Mouse (Mus musculus): Measurements from ENCODE around the gene Hand2.

The Hand2 gene

DNA sequence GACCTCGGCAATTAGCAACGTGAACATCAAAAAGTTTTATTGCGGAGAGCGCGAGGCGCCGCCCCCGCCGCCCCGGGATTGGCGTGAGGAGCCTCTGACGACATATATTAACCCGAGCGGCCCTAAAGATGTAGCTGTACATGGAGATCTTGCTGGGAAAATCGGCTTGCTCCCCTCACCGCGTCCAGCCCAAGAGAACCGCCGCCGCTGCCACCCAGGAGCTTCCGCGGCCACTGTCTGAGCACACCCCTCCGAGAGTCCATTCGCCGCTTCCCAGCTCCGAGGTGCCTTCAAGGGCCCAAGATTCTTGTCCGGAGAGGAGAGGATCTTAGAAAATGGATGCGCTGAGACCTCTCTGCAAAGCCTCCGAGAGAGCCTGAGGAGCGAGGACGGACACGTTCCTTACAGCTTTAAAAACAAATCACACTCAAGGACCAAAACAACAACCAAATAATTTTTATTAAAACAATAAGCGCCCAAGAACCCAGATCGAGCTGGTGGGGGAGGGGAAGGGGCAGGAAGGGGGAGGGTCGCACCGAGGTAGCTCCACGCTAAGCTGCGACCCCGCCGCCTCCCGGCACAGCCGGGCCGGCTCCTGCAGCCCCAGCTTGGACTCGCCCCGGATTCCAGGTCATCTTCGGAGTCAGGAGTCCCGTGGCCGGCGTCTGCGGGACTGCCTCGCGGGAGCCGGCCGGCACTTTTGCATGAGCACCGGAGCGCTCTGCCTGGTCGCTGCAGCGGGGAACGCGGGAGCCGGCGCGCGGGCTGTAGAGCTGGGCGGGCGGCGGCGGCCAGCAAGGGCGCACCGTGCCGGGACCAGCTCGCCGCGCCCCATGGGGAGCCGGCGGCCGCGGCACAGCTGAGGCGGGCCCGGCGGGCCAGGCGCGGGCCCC is at the start of gene Hand2:
Gene Hand2 (plus strand): TSS at position 133 of the 893 bp plus-strand sequence.
- DNase-seq (ENCODE audit: low spot score) = no peak

DNA sequence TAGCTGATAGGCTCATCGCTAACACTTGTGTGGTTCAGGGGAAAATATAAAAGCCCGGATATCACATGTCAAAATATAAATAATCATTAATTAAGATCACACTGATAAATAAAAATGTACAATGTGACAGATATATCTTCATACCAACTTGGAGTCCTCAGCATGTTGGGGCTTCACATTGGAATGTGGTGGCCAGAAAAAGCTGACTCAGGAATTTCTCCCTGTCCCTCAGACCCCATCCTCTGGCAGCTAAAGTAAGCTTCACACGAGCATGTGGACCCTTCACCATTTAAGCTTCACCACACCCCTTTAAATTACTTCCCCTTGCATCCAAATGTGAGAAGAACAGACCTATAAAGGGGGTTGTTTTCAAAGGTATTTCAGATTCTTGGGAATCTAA is 47.7 kb upstream of the Hand2 start:
- no peak for DNase-seq (ENCODE audit: low spot score)

DNA sequence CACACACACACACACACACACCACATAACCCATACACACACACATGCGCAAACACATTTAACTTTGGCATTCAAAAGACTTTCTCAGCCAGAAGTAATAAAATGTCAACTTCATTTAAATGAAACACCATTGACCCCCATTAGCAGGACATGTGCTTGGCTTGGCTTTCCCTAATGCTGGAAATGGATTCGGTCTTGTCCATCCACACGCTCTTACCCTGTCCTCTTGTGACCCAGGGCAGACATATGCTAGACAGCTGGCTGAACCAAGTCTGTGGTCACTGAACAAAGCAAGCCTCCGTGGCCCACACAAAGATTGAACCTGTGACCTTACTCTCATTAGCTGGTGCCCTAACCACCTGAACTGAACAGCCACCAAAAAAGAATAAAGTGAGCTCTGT is 27.3 kb upstream of the Hand2 start:
- no peak for DNase-seq (ENCODE audit: low spot score)

DNA sequence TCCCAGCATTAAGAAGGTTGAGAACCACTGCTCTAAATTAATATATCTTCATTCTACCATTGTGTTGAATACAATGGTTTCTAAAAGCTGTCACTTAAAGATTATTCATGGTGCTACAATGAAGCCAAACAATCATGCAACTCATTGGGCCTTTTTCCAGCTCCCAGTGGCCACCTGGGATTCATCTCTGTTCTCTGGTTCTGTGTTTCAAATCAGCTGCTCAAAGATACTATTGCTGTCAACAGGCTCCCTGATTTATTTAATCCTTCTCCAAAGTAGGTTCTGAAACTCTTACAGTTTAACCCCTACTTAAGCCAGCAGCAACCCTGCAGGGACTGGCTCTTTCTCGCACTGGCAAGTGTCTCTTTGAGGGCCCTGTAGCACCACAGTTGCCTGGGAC is 17.3 kb upstream of the Hand2 start:
- DNase-seq (ENCODE audit: low spot score) = no peak

DNA sequence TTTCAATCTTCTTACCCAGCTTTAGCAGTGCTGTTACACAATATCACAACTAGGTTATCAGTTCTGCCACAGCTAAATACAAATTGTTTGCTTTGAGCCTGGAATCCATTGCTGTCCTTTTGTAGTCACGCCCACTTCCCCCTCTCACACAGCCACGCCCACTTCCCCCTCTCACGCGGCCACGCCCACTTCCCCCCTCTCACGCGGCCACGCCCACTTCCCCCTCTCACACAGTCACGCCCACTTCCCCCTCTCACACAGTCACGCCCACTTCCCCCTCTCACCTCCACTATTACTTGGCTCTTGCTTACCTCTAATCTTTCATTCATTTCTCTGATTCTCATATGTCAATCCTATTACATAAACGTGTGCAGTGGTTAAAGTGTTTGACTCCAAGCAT is 15.8 kb upstream of the Hand2 start:
- DNase-seq (ENCODE audit: low spot score) = no peak

DNA sequence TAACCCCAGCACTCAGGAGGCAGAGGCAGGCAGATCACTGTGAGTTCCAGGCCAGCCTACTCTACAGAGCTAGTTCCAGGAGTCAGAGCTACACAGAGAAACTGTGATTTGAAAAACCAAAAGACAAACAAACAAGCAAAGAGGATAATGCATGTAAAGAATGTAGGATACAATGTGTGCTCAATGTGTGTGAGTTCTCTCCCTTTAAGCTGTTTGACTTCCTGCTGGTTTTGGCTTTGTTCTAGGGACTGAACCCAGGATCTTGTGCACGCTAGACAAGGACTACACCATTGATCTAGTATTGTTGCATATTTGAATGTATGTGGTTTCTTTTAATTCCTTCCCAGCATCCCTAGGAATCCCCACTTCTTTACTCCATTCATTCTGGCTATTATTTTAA is 14.3 kb upstream of the Hand2 start:
- no peak for DNase-seq (ENCODE audit: low spot score)

DNA sequence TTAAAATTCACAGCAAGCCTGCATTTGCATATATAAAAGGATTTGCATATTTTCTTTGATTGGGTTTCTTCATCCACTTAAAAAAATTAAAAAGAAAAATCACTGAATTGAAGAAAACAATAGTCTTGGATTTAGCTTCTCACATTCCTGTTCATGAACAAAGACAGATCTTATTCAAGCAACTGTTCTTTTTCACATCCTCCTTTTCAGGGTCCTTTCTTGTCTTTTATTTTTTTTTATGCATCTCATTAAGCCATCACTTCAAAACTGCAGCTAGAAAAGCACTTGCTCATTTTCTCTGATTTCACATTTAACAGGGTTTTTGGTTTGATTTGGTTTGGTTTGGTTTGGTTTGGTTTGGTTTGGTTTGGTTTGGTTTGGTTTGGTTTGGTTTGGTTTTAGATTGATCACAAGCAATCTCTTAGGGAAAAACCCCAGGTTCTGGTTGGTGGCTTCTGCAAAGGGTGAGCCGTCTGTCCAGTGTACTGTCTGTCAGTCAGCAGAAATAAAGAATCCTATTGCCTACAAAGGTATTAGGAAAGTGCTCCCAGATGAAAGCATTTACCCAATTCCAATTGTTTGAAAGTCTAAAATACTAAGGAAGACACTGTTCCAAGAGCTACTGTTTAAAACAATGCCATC is 10.8 kb upstream of the Hand2 start:
- no peak for DNase-seq (ENCODE audit: low spot score)

DNA sequence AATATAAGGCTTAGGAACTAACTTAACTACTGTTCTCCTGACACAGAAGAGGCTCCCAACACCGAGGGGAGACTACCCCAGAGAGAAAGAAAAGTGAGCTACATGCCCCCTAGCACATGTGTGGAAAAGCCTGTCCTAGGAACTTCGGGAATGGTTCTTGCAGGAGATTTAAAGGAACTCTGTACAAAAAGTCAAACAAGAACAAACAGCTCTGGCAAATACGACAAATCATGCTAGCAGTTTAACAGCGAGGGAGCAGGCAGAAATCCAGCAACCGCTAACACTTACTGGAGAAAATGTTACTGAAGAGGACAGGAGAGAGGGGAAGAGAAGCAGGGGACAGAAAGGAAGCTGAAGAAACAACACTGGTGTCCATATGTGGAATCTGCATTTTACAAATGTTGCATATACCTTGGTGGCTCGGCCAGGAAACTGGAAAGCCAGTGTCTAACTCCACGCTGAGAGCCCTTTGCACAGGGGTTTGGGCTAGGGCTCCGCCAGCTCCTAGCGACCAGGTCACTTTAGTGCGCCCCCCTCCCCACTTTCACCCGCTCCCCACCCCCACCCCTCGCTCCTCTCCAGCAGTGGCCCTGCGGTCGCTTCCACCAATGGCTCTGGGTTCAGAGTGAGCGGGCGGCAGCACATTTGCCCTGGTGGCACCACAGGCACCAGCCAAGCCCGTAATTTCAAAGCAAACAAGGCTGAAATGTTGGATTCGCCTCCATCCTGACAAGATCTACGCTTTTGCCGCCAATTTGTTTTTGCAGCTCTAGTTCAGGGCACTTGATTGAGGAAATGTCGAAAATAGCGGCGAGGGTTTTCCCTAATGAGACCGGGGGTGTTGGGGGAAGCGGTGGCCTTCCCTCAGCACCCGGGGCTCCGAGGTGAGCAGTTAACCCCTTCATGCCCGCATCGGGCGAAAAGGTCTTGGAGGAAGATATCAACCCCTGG is 8.5 kb upstream of the Hand2 start:
- DNase-seq (ENCODE audit: low spot score) = no peak

DNA sequence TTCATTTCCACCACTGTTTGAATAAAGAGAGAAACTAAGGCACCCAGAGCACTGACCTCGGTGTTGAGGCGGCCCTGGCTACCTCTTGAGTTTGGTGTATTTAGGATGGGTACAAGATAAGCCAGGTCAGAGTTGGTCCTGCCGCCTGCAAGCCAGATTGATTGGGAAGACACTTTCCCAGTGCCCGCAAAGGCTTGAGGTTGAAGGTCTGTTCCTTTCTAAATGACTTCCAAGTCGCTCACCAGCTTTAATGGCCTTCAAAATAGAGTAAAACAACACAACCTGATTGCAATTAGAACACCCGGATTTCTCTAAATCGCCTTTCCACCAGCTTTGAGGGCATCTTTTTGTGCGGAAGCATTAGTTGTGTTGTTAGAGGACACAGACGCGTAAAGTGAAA is 7.2 kb upstream of the Hand2 start:
- no peak for DNase-seq (ENCODE audit: low spot score)

DNA sequence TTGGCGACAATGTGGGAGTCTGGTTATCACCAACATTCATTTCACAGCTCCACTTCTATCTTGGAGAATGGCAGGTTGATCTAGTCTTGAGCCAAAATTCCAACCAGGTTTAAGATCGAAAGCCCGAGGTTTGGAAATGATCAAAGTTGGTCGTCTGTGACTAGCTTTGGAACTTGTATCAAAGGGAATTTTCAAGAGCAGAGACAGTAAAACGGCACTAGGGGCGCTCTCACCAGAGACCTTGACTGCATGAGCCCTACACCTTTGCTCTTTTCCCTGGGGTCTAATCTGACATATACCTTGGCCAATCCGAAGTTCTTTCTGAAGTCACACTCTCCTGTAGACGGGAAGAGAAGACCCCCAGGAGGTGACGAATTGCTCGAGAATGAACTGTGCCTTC is 6.6 kb upstream of the Hand2 start:
- DNase-seq (ENCODE audit: low spot score) = no peak

DNA sequence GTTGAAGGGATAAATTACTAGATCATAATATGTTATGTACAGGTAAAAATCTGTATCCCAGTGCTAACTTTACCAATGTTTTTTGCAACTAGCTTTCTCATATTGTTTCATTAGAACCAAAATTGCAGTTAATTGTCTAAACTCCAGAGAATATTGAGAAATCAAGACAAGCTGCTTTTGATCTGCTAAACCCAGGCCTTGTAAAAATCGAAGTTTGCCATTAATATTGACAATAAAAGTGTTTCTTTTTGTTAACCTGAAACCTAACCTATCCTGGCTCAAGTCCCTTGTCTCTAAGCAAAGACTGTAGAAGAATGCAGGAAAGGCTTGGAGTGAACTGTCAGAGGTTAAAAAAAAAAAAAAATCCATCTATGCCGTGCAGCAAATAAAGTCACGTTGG is 5.3 kb upstream of the Hand2 start:
- no peak for DNase-seq (ENCODE audit: low spot score)

DNA sequence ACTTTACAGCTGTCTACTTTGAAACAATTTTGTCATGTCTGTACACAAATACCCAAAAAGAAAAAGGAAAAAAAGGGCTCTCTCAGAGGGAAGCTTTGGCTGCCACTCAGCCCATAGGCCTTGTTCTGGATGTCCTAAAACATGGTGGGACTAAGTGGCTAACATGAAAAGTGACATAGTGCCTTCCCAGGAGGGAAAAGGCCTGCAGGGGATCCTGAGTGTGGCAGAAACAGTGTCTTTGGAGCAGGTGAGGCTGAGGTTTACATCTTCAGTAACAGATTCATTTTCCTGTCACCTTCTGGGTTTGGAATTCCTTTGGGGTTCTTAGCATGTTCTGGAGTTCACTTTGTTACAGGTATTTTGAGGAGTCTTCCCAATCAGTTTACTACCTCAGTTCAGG is 3.7 kb upstream of the Hand2 start:
- DNase-seq (ENCODE audit: low spot score) = no peak

DNA sequence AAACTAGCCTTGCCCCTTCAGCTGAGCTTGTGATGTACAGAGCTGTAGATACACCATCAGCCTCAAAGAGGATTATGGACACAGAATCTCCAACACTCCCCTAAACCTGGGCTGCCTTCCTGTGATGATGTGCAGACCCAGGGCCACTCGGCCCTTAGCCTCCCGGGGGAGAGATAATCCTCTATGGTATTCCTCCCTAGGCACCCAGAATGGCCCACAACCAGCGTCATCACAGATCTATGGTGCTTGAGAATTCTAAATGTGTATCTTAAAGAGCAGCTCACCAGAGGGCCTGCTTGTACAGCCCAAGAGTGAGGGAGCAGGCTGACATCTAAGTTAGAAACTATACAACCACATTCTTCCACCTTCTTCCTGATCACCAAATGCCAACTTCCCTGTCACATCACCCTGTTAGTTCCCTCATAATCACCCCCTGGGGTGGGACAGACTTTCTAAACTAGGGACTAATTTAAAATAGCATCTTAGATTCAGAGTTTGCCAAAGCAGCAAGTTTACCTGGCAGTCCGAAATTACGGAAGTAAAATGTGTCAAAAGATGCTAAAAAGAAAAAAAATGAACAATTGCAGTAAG is 2.8 kb upstream of the Hand2 start:
- DNase-seq (ENCODE audit: low spot score) = no peak

DNA sequence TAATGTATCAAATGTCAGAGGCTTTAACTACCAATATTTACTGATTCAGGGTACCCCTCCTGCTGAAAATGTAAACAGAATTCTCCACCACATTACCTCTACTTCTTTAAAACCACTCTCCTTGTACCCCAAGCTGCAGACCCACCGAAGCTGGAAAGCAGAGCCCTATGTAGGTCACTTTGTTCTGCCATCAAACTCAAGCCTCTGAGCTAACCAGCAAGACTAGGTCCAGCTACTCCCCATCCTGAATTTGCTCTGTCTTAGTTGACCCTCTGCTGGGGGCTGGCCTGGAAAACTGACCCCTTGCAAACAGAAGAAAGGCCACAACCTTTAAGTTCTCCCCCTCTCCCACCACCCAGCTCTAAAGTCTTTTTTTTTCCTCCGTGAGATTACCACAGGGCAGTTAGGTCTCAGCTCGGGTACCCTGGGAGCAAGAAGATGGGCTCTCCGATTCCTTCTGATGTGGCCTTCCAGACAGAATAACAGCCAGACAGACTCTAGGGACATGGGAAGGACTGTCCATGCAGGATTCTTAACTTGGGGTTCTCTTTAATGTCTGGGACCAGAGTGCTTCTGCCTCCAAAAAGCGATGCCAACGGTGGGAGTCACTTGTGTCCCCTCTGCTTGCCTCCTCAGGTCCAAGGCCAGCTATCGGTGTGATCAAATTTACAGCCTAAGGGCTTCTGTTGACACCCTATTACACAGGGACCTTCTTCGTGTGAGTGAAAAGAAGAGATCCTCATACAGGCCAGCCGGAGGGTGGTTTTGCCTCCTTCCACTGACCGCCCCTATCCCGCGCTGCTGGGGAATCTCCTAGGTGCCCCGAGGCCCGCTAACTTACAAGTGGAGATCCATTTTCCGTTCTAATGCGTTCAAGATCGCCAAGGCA is 1.4 kb upstream of the Hand2 start:
- no peak for DNase-seq (ENCODE audit: low spot score)

DNA sequence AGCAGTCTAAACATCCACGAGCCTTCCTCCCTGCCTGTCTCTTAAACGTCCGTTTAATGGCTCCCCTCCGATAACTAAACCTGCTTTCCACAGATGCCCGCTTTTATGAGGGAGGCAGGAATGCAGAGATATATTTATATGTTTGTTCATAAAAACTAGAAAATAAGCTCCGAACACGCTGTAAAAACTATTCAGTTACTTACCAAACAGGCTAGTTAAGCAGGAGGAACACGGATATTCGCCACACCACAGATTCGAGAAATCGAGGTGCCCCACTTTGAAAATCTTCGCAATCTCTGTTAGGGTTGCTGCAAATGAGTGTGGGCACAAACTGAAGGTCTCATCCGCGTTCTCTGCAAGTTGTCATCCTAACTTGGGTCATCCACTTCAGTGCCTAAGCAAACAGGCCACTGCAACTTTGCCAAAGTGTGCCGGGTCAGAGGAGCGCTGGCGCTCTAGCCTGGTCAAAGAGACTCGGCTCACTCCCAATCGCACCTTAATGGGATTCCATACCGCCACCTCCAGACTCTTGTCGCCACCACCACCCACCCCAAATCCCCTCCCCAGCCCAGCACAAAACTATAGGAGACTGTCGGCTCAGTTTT is 700 bp upstream of the Hand2 start:
- no peak for DNase-seq (ENCODE audit: low spot score)

DNA sequence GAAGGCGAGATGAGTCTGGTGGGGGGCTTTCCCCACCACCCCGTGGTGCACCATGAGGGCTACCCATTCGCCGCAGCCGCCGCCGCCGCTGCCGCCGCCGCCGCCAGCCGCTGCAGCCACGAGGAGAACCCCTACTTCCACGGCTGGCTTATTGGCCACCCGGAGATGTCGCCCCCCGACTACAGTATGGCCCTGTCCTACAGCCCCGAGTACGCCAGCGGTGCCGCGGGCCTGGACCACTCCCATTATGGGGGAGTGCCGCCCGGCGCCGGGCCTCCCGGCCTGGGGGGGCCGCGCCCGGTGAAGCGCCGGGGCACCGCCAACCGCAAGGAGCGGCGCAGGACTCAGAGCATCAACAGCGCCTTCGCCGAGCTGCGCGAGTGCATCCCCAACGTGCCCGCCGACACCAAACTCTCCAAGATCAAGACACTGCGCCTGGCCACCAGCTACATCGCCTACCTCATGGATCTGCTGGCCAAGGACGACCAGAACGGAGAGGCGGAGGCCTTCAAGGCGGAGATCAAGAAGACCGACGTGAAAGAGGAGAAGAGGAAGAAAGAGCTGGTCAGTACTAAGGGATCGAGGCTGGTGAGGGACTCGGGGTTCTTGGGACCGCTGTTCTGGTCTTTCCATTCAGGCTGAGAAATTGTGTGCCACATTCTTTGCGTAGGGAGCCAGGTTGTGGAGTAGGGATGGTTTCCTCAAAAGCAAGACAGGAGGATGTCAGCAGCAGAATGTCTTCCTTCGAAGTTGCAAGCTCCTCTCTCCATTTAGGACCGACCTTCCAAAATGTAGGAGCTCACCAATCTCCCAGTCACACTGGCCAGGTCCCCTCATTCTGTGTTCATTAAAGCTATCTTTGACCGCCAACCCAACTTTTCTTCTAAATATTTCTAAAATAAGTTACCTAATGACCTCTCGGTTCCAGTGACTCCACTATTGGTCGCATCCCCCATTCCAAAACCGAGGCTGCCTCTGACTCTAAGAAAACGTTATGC is 1.4 kb downstream of the Hand2 start:
- no peak for DNase-seq (ENCODE audit: low spot score)

DNA sequence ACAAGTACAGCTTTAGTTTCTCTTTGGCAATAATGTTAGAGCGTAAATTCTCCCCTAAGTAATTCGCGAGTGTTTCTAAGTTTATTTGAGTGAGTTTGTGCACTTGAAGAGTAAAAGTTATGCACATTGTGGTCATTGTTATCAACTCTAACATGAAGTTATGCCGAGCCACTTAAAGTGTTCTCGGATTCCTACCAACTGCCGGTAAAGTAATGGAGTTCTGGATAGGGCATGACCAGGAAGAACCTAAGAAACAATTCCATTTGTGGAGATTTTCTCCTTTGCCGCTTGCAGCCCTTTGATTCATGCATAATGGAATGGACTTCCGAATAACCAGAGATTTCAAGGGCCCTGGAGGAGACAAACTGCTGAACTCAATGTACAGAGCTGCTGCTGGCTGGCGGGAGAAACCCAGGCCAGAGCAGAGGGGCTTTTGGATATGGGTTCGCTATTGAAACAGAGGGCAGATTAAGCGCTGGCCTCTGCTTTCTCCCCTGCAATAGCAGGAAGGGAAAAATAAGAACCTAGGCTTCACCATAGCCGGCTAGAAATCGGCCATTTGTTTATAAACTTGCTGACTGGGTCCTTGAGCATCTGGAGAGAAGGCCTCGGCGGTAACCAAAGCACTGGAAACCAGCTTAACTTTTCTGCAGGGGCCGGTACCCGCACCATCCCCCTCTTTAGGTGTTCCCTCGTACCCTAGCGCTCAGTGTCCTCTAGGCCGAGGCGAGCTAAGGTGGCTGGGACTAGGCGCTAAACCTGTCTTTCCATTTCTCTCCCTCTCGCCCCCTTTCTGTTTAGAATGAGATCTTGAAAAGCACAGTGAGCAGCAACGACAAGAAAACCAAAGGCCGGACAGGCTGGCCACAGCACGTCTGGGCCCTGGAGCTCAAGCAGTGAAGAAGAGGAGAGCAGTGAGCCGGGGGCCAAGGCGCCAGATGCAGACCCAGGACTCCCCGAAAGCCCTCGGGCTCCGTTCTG is 2.5 kb downstream of the Hand2 start:
- no peak for DNase-seq (ENCODE audit: low spot score)

DNA sequence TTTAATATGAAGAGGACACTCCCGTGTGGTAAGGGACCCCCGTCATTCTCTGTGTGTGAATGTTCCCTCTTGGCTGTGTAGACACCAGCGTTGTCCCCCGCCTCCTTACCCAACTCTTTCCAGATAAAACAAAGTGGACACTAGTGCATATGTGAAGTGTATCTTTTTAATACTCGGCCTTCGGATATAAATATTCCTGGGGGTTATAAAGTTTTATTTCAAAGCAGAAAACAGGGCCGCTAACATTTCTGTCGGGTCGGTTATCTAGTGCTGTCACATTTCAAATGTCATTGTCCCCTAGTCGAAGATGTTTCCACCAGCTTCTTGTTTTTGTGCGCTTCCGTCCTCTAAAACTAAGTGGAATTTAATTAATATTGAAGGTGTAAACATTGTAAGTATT is 3.3 kb downstream of the Hand2 start:
- no peak for DNase-seq (ENCODE audit: low spot score)

All from urinary bladder, postnatal 10 days (tissue).